In the genomic region with DNA sequence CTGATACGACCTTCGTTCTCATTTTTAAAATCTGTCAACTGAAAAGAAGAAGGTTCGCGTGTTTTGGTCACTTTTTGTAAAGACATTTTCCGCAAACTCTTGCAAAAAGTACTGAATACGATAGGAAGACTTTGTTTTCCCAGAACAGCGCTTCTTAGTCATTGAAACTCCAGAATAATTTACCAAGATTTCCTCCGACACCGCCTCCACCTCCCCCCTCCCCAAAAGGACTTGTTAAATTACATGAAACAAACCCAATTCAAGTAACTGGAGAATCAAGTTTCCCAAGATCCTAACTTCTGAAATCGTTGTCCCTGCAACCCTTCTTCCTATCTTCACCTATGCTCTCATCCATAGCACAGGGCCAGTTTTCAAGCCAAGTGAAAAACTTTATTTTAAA, we compare ENCODE assay signal across 8 mouse cellular contexts. TPM values are rescaled to one million over a fixed set of nuclear protein-coding genes. Genes with fewer than 3 reads are reported as not detected.
DNase-seq lines count a peak whose midpoint lies in the region; ATAC-seq and TF ChIP-seq lines count a peak whose summit lies in the region.

No protein-coding gene starts in this region.

- H3K9ac ChIP-seq in limb, embryonic 14.5 days (ENCODE audit: low read depth, low read length, severe bottlenecking): peak overlapping the region; percentile 85
- peak overlapping the region; percentile 88 for H3K9ac ChIP-seq in stomach, embryonic 16.5 days (ENCODE audit: low read length)

- TF ChIP-seq CTCF in testis, adult 2 months (IDR thresholded peaks at IDR 0.05; ENCODE audit: control insufficient read depth, insufficient read depth, insufficient replicate concordance, low read depth, low read length): no peak

- no peak overlapping the region; the same call in 1 of the 2 replicates for H3K27ac ChIP-seq in testis, adult 2 months (ENCODE audit: control insufficient read depth, insufficient read depth, low read depth, low read length)
- H3K27ac ChIP-seq in limb, embryonic 14.5 days (replicated peaks; ENCODE audit: low read depth, low read length): peak overlapping the region; percentile 87
- H3K27ac ChIP-seq in stomach, embryonic 16.5 days (ENCODE audit: low read length): peak overlapping the region; percentile 86

- peak overlapping the region; percentile 64 for H3K4me2 ChIP-seq in limb, embryonic 14.5 days (replicated peaks; ENCODE audit: low read depth, low read length, severe bottlenecking)
- H3K4me2 ChIP-seq in stomach, embryonic 16.5 days (ENCODE audit: low read depth, low read length): peak overlapping the region; percentile 85

- WGBS in limb, embryonic 14.5 days: 1% methylated on average over 10 of the region's 10 CpGs
- under 1% methylated on average over 10 of the region's 10 CpGs for WGBS in stomach, embryonic 16.5 days

- no peak for TF ChIP-seq POLR2A in testis, adult 2 months (IDR thresholded peaks at IDR 0.05; ENCODE audit: control insufficient read depth, low read depth, low read length)
- TF ChIP-seq POLR2A in limb, embryonic 14.5 days (IDR thresholded peaks at IDR 0.05; ENCODE audit: borderline replicate concordance, extremely low read depth, insufficient read depth, insufficient read length): no peak

- ATAC-seq in limb, embryonic 14.5 days (ENCODE audit: low FRiP score, low read depth): no peak
- no peak for ATAC-seq in stomach, embryonic 16.5 days (ENCODE audit: insufficient read depth, low FRiP score)

- no peaks in the 10 kb centered on the region; the same call in 1 of the 2 replicates for H3K4me1 ChIP-seq in testis, adult 2 months (ENCODE audit: control insufficient read depth, insufficient read depth, low read length)
- peaks cover 10% of the 10 kb centered on the region for H3K4me1 ChIP-seq in limb, embryonic 14.5 days (ENCODE audit: control insufficient read depth, insufficient read depth, low read length)
- peaks cover 16% of the 10 kb centered on the region; the same call in 1 of the 2 replicates for H3K4me1 ChIP-seq in stomach, embryonic 16.5 days (ENCODE audit: control insufficient read depth, insufficient read depth, low read length)

- H3K9me3 ChIP-seq in limb, embryonic 14.5 days (ENCODE audit: control insufficient read depth, low read length): no peaks in the 10 kb centered on the region
- H3K9me3 ChIP-seq in stomach, embryonic 16.5 days (replicated peaks; ENCODE audit: control insufficient read depth, low read length): no peaks in the 10 kb centered on the region

- no peaks in the 10 kb centered on the region for H3K27me3 ChIP-seq in testis, adult 2 months (ENCODE audit: control insufficient read depth, insufficient read depth, low read length)
- no peaks in the 10 kb centered on the region for H3K27me3 ChIP-seq in limb, embryonic 14.5 days (ENCODE audit: control insufficient read depth, insufficient read depth, low read length)
- no peaks in the 10 kb centered on the region for H3K27me3 ChIP-seq in stomach, embryonic 16.5 days (ENCODE audit: control insufficient read depth, insufficient read depth, low read length)

- peak overlapping the region; percentile 93 for H3K4me3 ChIP-seq in testis, adult 2 months (ENCODE audit: control insufficient read depth, low read depth, low read length)
- peak overlapping the region; percentile 71 for H3K4me3 ChIP-seq in limb, embryonic 14.5 days (replicated peaks; ENCODE audit: low read length)
- H3K4me3 ChIP-seq in stomach, embryonic 16.5 days (replicated peaks; ENCODE audit: low read length): peak overlapping the region; percentile 60

- no peaks in the 10 kb centered on the region for H3K36me3 ChIP-seq in testis, adult 2 months (ENCODE audit: control insufficient read depth, insufficient read depth, low read length)
- H3K36me3 ChIP-seq in limb, embryonic 14.5 days (ENCODE audit: control insufficient read depth, insufficient read depth, low read length): no peaks in the 10 kb centered on the region
- H3K36me3 ChIP-seq in stomach, embryonic 16.5 days (ENCODE audit: control insufficient read depth, insufficient read depth, low read length): no peaks in the 10 kb centered on the region

- peak; percentile 23 for DNase-seq in embryo, embryonic 11 days
- no peak for DNase-seq in embryo, embryonic 10 days (ENCODE audit: low spot score)
- DNase-seq in testis, postnatal 10 days (ENCODE audit: low spot score): no peak
- DNase-seq in limb, embryonic 14.5 days (ENCODE audit: low spot score): no peak
- no peak for DNase-seq in adrenal gland, postnatal 36 days
- no peak for DNase-seq in layer of hippocampus, postnatal 36 days

RNA-seq across cellular contexts. Expression of a gene that starts 0.7 kb away (rescaled TPM):
- polyA plus RNA-seq in testis, adult 2 months (2012; rRNA removed): 7.3 and 8.0 TPM in 2 replicates
- polyA plus RNA-seq in limb, embryonic 14.5 days (2012; rRNA removed): 61.7 and 64.5 TPM in 2 replicates
- polyA plus RNA-seq in limb, embryonic 14.5 days (2014; fragmentation: Nextera tagmentation; extraction: Ambion mirVana): 103 and 113 TPM in 2 replicates
- 139 and 158 TPM in 2 replicates for polyA plus RNA-seq in stomach, embryonic 16.5 days (2015; fragmentation: Nextera tagmentation; extraction: Ambion mirVana)
- 100 to 1,000 TPM; 193 to 206 TPM for total RNA-seq in adrenal gland, postnatal 36 days (2021)
- 10 to 100 TPM; 70.5 to 71.0 TPM for total RNA-seq in layer of hippocampus, postnatal 36 days (2021)
